23 mouse cellular contexts compared by ENCODE assay signal in the genomic region with DNA sequence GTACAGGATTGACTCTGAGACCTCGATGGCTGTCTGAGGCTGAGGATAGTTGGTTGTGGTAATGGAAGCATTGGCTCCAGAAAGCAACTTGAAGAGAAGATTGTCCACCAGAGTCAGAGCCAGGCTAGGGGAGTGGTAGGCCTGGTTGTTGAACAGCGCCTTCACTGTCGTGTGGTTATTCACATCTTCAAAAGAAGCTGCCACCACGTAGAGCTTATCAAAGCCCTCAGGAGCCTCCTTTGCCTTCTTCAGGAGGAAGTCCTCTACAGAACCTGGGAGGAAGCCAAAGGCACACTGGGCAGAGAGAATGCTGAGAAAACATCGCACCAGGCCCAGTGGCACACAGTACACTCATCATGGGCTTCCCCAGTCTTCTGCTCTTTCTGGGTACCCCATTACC. TPM values are rescaled to one million over a fixed set of nuclear protein-coding genes. Genes with fewer than 3 reads are reported as not detected.
A peak's percentile ranks its signal among the peaks of the same experiment; 100 is the strongest.
DNase-seq lines count a peak whose midpoint lies in the region; ATAC-seq and TF ChIP-seq lines count a peak whose summit lies in the region.
"Had no signal": no experiment of that assay in that cellular context is flagged by ENCODE, and none has a peak within 500 bp of the region (broad histone marks: within the 10 kb centered on the region; RNA-seq: fewer than 3 reads in every experiment).

No protein-coding gene starts in this region.

- no peak for TF ChIP-seq POLR2A in testis, adult 2 months (IDR thresholded peaks at IDR 0.05; ENCODE audit: control insufficient read depth, low read depth, low read length)

- H3K9ac ChIP-seq in liver, postnatal 0 days (replicated peaks): no peak overlapping the region
- H3K9ac ChIP-seq: forebrain, embryonic 13.5 days; hindbrain, embryonic 14.5 days had no signal

- ATAC-seq in megakaryocyte progenitor cell, adult 5-6 weeks (replicated peaks; ENCODE audit: poor library complexity): peak; percentile 84
- no peak for ATAC-seq in liver, postnatal 0 days
- ATAC-seq: forebrain, embryonic 13.5 days; forebrain, embryonic 16.5 days; hindbrain, postnatal 0 days; inflammation-experienced regulatory T-cells, adult 6 months; intestine, embryonic 16.5 days had no signal

- no peak overlapping the region for H3K4me2 ChIP-seq in liver, postnatal 0 days (ENCODE audit: low read depth, low read length)
- H3K4me2 ChIP-seq: forebrain, embryonic 13.5 days; heart, embryonic 11.5 days; hindbrain, embryonic 14.5 days had no signal

- TF ChIP-seq CTCF in testis, adult 2 months (IDR thresholded peaks at IDR 0.05; ENCODE audit: control insufficient read depth, insufficient read depth, insufficient replicate concordance, low read depth, low read length): no peak
- no peak for TF ChIP-seq CTCF in liver, postnatal 0 days (IDR thresholded peaks at IDR 0.05; ENCODE audit: low read depth)

- H3K4me3 ChIP-seq in testis, adult 2 months (ENCODE audit: control insufficient read depth, low read depth, low read length): peak overlapping the region; percentile 67
- H3K4me3 ChIP-seq in liver, postnatal 0 days (ENCODE audit: low read depth, low read length): no peak overlapping the region
- H3K4me3 ChIP-seq: forebrain, embryonic 10.5 days; forebrain, embryonic 13.5 days; heart, adult 2 months had no signal

- TF ChIP-seq EP300 in liver, postnatal 0 days (IDR thresholded peaks at IDR 0.05; ENCODE audit: low read depth): no peak

- H3K4me1 ChIP-seq in testis, adult 2 months (ENCODE audit: control insufficient read depth, insufficient read depth, low read length): no peaks in the 10 kb centered on the region
- H3K4me1 ChIP-seq in liver, postnatal 0 days (ENCODE audit: insufficient read depth): no peaks in the 10 kb centered on the region
- H3K4me1 ChIP-seq: forebrain, embryonic 10.5 days; forebrain, embryonic 13.5 days had no signal

- H3K9me3 ChIP-seq in liver, postnatal 0 days (ENCODE audit: low read length): no peaks in the 10 kb centered on the region
- H3K9me3 ChIP-seq: forebrain, embryonic 10.5 days; forebrain, embryonic 13.5 days had no signal

- H3K36me3 ChIP-seq in testis, adult 2 months (ENCODE audit: control insufficient read depth, insufficient read depth, low read length): no peaks in the 10 kb centered on the region; the same call in 1 of the 2 replicates
- no peaks in the 10 kb centered on the region for H3K36me3 ChIP-seq in liver, postnatal 0 days (replicated peaks; ENCODE audit: insufficient read depth, low read length)
- H3K36me3 ChIP-seq: forebrain, embryonic 10.5 days had no signal

- 61% methylated on average over 5 of the region's 5 CpGs for WGBS in liver, postnatal 0 days (ENCODE audit: insufficient replicate concordance)

- H3K27ac ChIP-seq in testis, adult 2 months (ENCODE audit: control insufficient read depth, insufficient read depth, low read depth, low read length): no peak overlapping the region
- no peak overlapping the region for H3K27ac ChIP-seq in liver, postnatal 0 days (ENCODE audit: low read depth)
- H3K27ac ChIP-seq: forebrain, embryonic 10.5 days; forebrain, embryonic 13.5 days; heart, adult 2 months; hindbrain, embryonic 14.5 days; hindbrain, postnatal 0 days had no signal

- DNase-seq in testis, postnatal 14 days (ENCODE audit: low spot score): no peak
- DNase-seq in T-cell, adult 2 months (ENCODE audit: low spot score): peak; percentile 8
- no peak for DNase-seq in neural tube, embryonic 10.5 days (ENCODE audit: extremely low spot score, low spot score)
- DNase-seq in adrenal gland, postnatal 10 days: no peak
- DNase-seq in liver, postnatal 0 days: no peak
- DNase-seq: adrenal gland, postnatal 14 days; cerebellum, adult 11 months; cerebellum, adult 2 months; cerebellum, adult 9-11 months; cerebellum, postnatal 25 days; gastrocnemius, postnatal 10 days; gastrocnemius, postnatal 36 days; heart, adult 2 months had no signal

- no peaks in the 10 kb centered on the region for H3K27me3 ChIP-seq in testis, adult 2 months (ENCODE audit: control insufficient read depth, insufficient read depth, low read length)
- H3K27me3 ChIP-seq in liver, postnatal 0 days (ENCODE audit: insufficient read depth, low read length): no peaks in the 10 kb centered on the region
- H3K27me3 ChIP-seq: forebrain, embryonic 13.5 days had no signal

RNA-seq across cellular contexts. Expression of gene Ccnf, which starts 38.1 kb away (rescaled TPM):
- polyA plus RNA-seq in testis, adult 2 months (2012; rRNA removed): 10.7 and 13.3 TPM in 2 replicates
- 21.2 and 22.7 TPM in 2 replicates for total RNA-seq in megakaryocyte progenitor cell, adult 5-6 weeks (2015)
- total RNA-seq in megakaryocyte progenitor cell, adult 5-6 weeks (2017): 27.4 and 40.3 TPM in 2 replicates
- 10 to 100 TPM in 1 of 2 experiments, 1 to 10 TPM in 1; 10.0 to 15.9 TPM for total RNA-seq in adrenal gland, postnatal 10 days (2021)
- polyA plus RNA-seq in liver, postnatal 0 days (2015; fragmentation: Nextera tagmentation; extraction: Ambion mirVana): 26.2 and 29.6 TPM in 2 replicates
